Mouse (Mus musculus): ENCODE results near the gene Dennd4a.

DNA sequence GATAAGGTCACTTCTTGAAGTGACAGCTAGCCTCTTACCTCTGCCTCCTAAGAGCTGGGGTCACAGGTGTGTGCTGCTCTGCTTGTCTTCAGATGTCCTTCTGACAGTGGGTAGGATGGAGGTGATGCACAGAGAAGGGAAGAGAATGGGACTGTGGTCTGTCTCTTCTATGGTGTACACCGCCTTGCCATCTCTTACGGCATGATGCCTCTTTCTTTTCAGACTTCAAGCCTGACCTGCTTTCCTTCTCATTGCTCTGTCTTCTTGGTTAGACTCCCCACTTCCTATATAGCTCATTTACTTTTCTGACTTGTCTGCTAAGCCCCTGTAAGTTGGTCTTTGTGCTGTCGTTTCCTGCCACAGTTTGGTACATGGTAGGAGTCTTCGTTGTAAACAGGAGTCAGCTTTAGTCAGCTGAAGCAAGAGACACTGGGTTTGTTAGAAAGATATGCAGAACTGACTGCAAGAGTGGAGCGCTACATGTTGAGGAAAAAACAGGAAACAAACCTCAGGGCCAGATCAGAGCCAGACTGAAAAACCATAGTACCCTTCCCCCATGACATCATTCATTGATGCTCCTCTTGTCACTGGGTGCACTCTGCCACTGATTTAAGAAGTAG, 13.4 kb downstream of the Dennd4a start:
- no peak for TF ChIP-seq CTCF (IDR thresholded peaks at IDR 0.05; ENCODE audit: low read depth)
- TF ChIP-seq EP300 (IDR thresholded peaks at IDR 0.05; ENCODE audit: low read depth) = no peak

Data from liver, postnatal 0 days (tissue).